Mouse (Mus musculus) ovary, postnatal 10 days (tissue): ENCODE measurements around the gene Helt.
"Not testable (repeated sequence)": the region's sequence is repeated elsewhere in the genome, so short reads cannot be mapped to it uniquely, and the experiment has no call there.

Source experiments
- DNase-seq: peaks from one replicate; pipeline ENCODE4 v3.0.0; 2022; ENCODE audit warnings: low spot score

The Helt gene

GRCm38 (mm10) chr8:46296551-46296950, 2.1 kb upstream of the Helt start:
- DNase-seq = no peak

GRCm38 (mm10) chr8:46295951-46296350, 1.5 kb upstream of the Helt start:
- DNase-seq = no peak

GRCm38 (mm10) chr8:46295101-46295534, 647 bp upstream of the Helt start:
- no peak for DNase-seq

- no peak for DNase-seq
Observed at GRCm38 (mm10) chr8:46293741-46294151, 725 bp downstream of the Helt start.

- DNase-seq = no peak
Observed at GRCm38 (mm10) chr8:46293201-46293600, 1.3 kb downstream of the Helt start.

- no peak for DNase-seq
Observed at GRCm38 (mm10) chr8:46291931-46292675, 2.4 kb downstream of the Helt start.

GRCm38 (mm10) chr8:46289274-46289673, 5.2 kb downstream of the Helt start:
- no peak for DNase-seq

- no peak for DNase-seq
Observed at GRCm38 (mm10) chr8:46288021-46288420, 6.5 kb downstream of the Helt start.

- DNase-seq = no peak
Observed at GRCm38 (mm10) chr8:46285980-46286379, 8.5 kb downstream of the Helt start.

GRCm38 (mm10) chr8:46281536-46281935, 12.9 kb downstream of the Helt start:
- DNase-seq = peak; percentile 27

- no peak for DNase-seq
Observed at GRCm38 (mm10) chr8:46276939-46277338, 17.5 kb downstream of the Helt start.

- no peak for DNase-seq
Observed at GRCm38 (mm10) chr8:46270741-46271140, 23.7 kb downstream of the Helt start.

- no peak for DNase-seq
Observed at GRCm38 (mm10) chr8:46270147-46270546, 24.3 kb downstream of the Helt start.

GRCm38 (mm10) chr8:46266801-46267200, 27.7 kb downstream of the Helt start:
- no peak for DNase-seq

GRCm38 (mm10) chr8:46264206-46264605, 30.3 kb downstream of the Helt start:
- not testable (repeated sequence) for DNase-seq

GRCm38 (mm10) chr8:46257921-46258682, 36.4 kb downstream of the Helt start:
- no peak for DNase-seq

- no peak for DNase-seq
Observed at GRCm38 (mm10) chr8:46252456-46252855, 42.0 kb downstream of the Helt start.

GRCm38 (mm10) chr8:46251561-46251960, 42.9 kb downstream of the Helt start:
- DNase-seq = no peak

- DNase-seq = no peak
Observed at GRCm38 (mm10) chr8:46246346-46246745, 48.1 kb downstream of the Helt start.

GRCm38 (mm10) chr8:46242946-46243345, 51.5 kb downstream of the Helt start:
- no peak for DNase-seq
